Mouse (Mus musculus): ENCODE data around the gene Rapgef5. TPM values are rescaled to one million over a fixed set of nuclear protein-coding genes. Genes with fewer than 3 reads are reported as not detected.

Gene Rapgef5
- polyA plus RNA-seq, 1 experiment from 2014 or later, result 10.4 TPM

DNA sequence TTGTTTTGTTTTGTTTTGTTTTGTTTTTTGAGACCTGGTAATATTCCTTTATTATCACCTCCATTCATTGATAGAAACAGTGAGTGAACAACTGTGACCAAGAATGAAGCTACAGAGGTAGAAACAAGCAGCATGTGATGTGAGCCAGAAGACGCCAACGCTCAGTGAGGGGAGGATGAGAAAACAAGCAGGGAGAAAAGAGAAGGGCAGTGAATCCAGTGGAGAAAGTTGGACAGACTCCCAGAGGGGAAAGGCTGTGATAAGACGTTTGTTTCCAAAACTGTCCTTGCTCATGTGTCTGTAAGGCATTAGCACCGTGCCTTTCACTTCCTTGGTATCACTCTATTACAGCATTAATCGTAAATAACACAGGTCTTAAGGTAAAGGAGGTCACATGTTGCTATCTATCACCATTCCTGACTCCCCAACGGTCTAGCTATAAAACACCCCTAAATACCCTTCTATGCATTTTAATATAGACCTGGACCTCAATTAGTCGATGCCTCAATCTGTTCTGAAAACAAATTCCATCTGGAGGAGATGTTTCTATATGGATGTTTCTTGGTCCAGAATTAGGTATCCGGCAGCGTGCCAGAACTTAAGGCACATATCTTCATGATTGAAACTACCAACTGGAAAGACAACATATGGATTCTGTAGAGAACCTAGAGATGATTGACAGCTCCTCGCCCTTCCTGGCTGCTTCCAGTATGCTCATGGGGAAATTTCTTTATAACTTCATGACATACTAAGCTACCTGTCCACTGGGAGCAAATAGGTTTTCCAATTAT lies 153.5 kb downstream of the Rapgef5 start:
- no peaks in the 10 kb centered on the region for H3K4me1 ChIP-seq (ENCODE audit: control insufficient read depth, insufficient read depth, low read length)
- no peaks in the 10 kb centered on the region for H3K27me3 ChIP-seq (ENCODE audit: control insufficient read depth, insufficient read depth, low read length)
- whole genome bisulfite sequencing, result 89% methylated on average over 10 of the region's 10 CpGs
- H3K36me3 ChIP-seq (ENCODE audit: control insufficient read depth, insufficient read depth, low read length), result no peaks in the 10 kb centered on the region
- no peak overlapping the region for H3K9ac ChIP-seq (ENCODE audit: low read length)
- H3K27ac ChIP-seq (ENCODE audit: low read depth, low read length), result no peak overlapping the region
- no peaks in the 10 kb centered on the region for H3K9me3 ChIP-seq (ENCODE audit: control insufficient read depth, low read length)
- no peak overlapping the region for H3K4me2 ChIP-seq
- no peak overlapping the region for H3K4me3 ChIP-seq (ENCODE audit: low read depth, low read length)
- DNase-seq (ENCODE audit: low spot score, missing footprints), result no peak
- no peak for ATAC-seq (ENCODE audit: low FRiP score)

- H3K27me3 ChIP-seq (ENCODE audit: control insufficient read depth, insufficient read depth, low read length), result no peaks in the 10 kb centered on the region
- no peak overlapping the region for H3K27ac ChIP-seq (ENCODE audit: low read depth, low read length)
- no peaks in the 10 kb centered on the region for H3K36me3 ChIP-seq (ENCODE audit: control insufficient read depth, insufficient read depth, low read length)
- H3K9me3 ChIP-seq (ENCODE audit: control insufficient read depth, low read length), result no peaks in the 10 kb centered on the region
- ATAC-seq (ENCODE audit: low FRiP score), result no peak
- H3K4me1 ChIP-seq (ENCODE audit: control insufficient read depth, insufficient read depth, low read length), result no peaks in the 10 kb centered on the region
- H3K9ac ChIP-seq (ENCODE audit: low read length), result no peak overlapping the region
- no peak for DNase-seq (ENCODE audit: low spot score, missing footprints)
- WGBS, result 76% methylated on average over 2 of the region's 2 CpGs
- H3K4me3 ChIP-seq (ENCODE audit: low read depth, low read length), result no peak overlapping the region
- no peak overlapping the region for H3K4me2 ChIP-seq
Observed at GRCm38 (mm10) chr12:117673188-117673587, 156.9 kb downstream of the Rapgef5 start.

- H3K9me3 ChIP-seq (ENCODE audit: control insufficient read depth, low read length), result no peaks in the 10 kb centered on the region
- DNase-seq (ENCODE audit: low spot score, missing footprints) (no peak), ATAC-seq (ENCODE audit: low FRiP score) (no peak)
- no peak overlapping the region for H3K27ac ChIP-seq (ENCODE audit: low read depth, low read length)
- no peaks in the 10 kb centered on the region for H3K27me3 ChIP-seq (ENCODE audit: control insufficient read depth, insufficient read depth, low read length)
- 94% methylated on average over 2 of the region's 2 CpGs for WGBS
- no peaks in the 10 kb centered on the region for H3K36me3 ChIP-seq (ENCODE audit: control insufficient read depth, insufficient read depth, low read length)
- no peaks in the 10 kb centered on the region for H3K4me1 ChIP-seq (ENCODE audit: control insufficient read depth, insufficient read depth, low read length)
- no peak overlapping the region for H3K4me2 ChIP-seq
- H3K9ac ChIP-seq (ENCODE audit: low read length), result no peak overlapping the region
- H3K4me3 ChIP-seq (ENCODE audit: low read depth, low read length), result no peak overlapping the region
Observed at GRCm38 (mm10) chr12:117674511-117674910, 158.2 kb downstream of the Rapgef5 start.

DNA sequence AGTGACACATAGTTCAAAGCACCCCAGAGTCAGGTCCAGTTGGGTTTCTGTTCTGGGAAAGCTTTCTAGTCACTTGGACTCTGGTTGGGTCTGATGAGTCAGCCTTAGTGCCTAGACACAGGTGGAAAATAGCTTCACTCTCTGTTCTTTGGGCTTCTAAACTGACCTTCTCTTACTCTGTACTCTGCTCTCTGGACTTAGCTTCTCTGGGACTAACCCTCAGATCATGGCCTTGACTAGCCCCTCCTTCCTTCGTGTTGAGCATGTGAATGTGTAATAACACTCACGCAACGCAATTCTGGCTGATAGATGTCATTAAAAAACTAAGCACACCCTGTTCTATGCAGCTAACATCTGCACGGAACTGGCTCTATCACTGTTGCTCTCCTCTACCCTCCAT lies 160.0 kb downstream of the Rapgef5 start:
- no peak for DNase-seq (ENCODE audit: low spot score, missing footprints)
- H3K27ac ChIP-seq (ENCODE audit: low read depth, low read length), result no peak overlapping the region
- H3K27me3 ChIP-seq (ENCODE audit: control insufficient read depth, insufficient read depth, low read length), result no peaks in the 10 kb centered on the region
- ATAC-seq (ENCODE audit: low FRiP score), result no peak
- H3K4me3 ChIP-seq (ENCODE audit: low read depth, low read length), result no peak overlapping the region
- no peak overlapping the region for H3K4me2 ChIP-seq
- H3K9me3 ChIP-seq (ENCODE audit: control insufficient read depth, low read length), result no peaks in the 10 kb centered on the region
- H3K4me1 ChIP-seq (ENCODE audit: control insufficient read depth, insufficient read depth, low read length), result no peaks in the 10 kb centered on the region
- WGBS, result 91% methylated on average over 4 of the region's 4 CpGs
- no peak overlapping the region for H3K9ac ChIP-seq (ENCODE audit: low read length)
- no peaks in the 10 kb centered on the region for H3K36me3 ChIP-seq (ENCODE audit: control insufficient read depth, insufficient read depth, low read length)

- Histone ChIP-seq H3K9ac (ENCODE audit: low read length) (no peak overlapping the region), H3K4me2 (no peak overlapping the region), H3K36me3 (ENCODE audit: control insufficient read depth, insufficient read depth, low read length) (no peaks in the 10 kb centered on the region), H3K27me3 (ENCODE audit: control insufficient read depth, insufficient read depth, low read length) (no peaks in the 10 kb centered on the region), H3K4me3 (ENCODE audit: low read depth, low read length) (no peak overlapping the region), H3K4me1 (ENCODE audit: control insufficient read depth, insufficient read depth, low read length) (0 out of 2 replicates have a peak, but pooled peaks cover 1% of the 10 kb centered on the region), H3K9me3 (ENCODE audit: control insufficient read depth, low read length) (no peaks in the 10 kb centered on the region), H3K27ac (ENCODE audit: low read depth, low read length) (no peak overlapping the region)
- DNase-seq (ENCODE audit: low spot score, missing footprints) (no peak), ATAC-seq (ENCODE audit: low FRiP score) (no peak)
- 84% methylated on average over 3 of the region's 3 CpGs for WGBS
Observed at GRCm38 (mm10) chr12:117678916-117679315, 162.6 kb downstream of the Rapgef5 start.

- H3K9me3 ChIP-seq (ENCODE audit: control insufficient read depth, low read length), result no peaks in the 10 kb centered on the region
- no peaks in the 10 kb centered on the region for H3K36me3 ChIP-seq (ENCODE audit: control insufficient read depth, insufficient read depth, low read length)
- DNase-seq (ENCODE audit: low spot score, missing footprints) (no peak), ATAC-seq (ENCODE audit: low FRiP score) (no peak)
- no peak overlapping the region for H3K27ac ChIP-seq (ENCODE audit: low read depth, low read length)
- H3K4me3 ChIP-seq (ENCODE audit: low read depth, low read length), result no peak overlapping the region
- H3K27me3 ChIP-seq (ENCODE audit: control insufficient read depth, insufficient read depth, low read length), result no peaks in the 10 kb centered on the region
- no peak overlapping the region for H3K4me2 ChIP-seq
- H3K9ac ChIP-seq (ENCODE audit: low read length), result no peak overlapping the region
- 0 out of 2 replicates have a peak, but pooled peaks cover 10% of the 10 kb centered on the region for H3K4me1 ChIP-seq (ENCODE audit: control insufficient read depth, insufficient read depth, low read length)
- WGBS, result 87% methylated on average over 4 of the region's 4 CpGs
Observed at GRCm38 (mm10) chr12:117679795-117680194, 163.5 kb downstream of the Rapgef5 start.

DNA sequence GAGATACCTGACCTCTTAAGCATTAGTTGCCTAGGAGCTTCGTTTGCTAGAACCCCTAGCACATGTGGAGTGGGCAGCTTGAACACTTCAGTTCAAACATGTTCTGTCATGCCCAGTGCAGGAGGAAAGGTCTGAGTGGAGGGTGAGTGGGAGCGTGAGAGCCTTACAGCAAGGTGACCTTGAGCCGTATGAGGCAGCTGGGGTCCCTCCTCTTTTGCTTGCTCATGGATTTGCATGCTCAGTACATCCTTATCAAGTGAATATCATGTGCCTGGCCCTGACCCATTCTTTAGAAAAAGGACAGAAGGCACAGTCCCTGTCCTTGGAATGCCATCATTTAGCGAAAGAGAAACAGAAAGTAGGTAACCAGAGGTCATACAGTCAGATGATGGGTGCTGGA lies 165.0 kb downstream of the Rapgef5 start:
- H3K4me3 ChIP-seq (ENCODE audit: low read depth, low read length), result no peak overlapping the region
- H3K27me3 ChIP-seq (ENCODE audit: control insufficient read depth, insufficient read depth, low read length), result no peaks in the 10 kb centered on the region
- DNase-seq (ENCODE audit: low spot score, missing footprints) (no peak), ATAC-seq (ENCODE audit: low FRiP score) (no peak)
- H3K9me3 ChIP-seq (ENCODE audit: control insufficient read depth, low read length), result no peaks in the 10 kb centered on the region
- no peak overlapping the region for H3K9ac ChIP-seq (ENCODE audit: low read length)
- no peak overlapping the region for H3K4me2 ChIP-seq
- H3K4me1 ChIP-seq (ENCODE audit: control insufficient read depth, insufficient read depth, low read length), result 0 out of 2 replicates have a peak, but pooled peaks cover 11% of the 10 kb centered on the region
- 88% methylated on average over 4 of the region's 4 CpGs for WGBS
- H3K36me3 ChIP-seq (ENCODE audit: control insufficient read depth, insufficient read depth, low read length), result no peaks in the 10 kb centered on the region
- no peak overlapping the region for H3K27ac ChIP-seq (ENCODE audit: low read depth, low read length)

- H3K9ac ChIP-seq (ENCODE audit: low read length), result no peak overlapping the region
- no peaks in the 10 kb centered on the region for H3K36me3 ChIP-seq (ENCODE audit: control insufficient read depth, insufficient read depth, low read length)
- H3K4me3 ChIP-seq (ENCODE audit: low read depth, low read length), result no peak overlapping the region
- H3K9me3 ChIP-seq (ENCODE audit: control insufficient read depth, low read length), result no peaks in the 10 kb centered on the region
- WGBS, result 54% methylated on average over 2 of the region's 2 CpGs
- DNase-seq (ENCODE audit: low spot score, missing footprints) (no peak), ATAC-seq (ENCODE audit: low FRiP score) (no peak)
- peaks cover 11% of the 10 kb centered on the region; the same call in 1 of the 2 replicates for H3K4me1 ChIP-seq (ENCODE audit: control insufficient read depth, insufficient read depth, low read length)
- no peak overlapping the region for H3K27ac ChIP-seq (ENCODE audit: low read depth, low read length)
- H3K27me3 ChIP-seq (ENCODE audit: control insufficient read depth, insufficient read depth, low read length), result no peaks in the 10 kb centered on the region
- H3K4me2 ChIP-seq, result no peak overlapping the region
Observed at GRCm38 (mm10) chr12:117683377-117683776, 167.1 kb downstream of the Rapgef5 start.

- DNase-seq (ENCODE audit: low spot score, missing footprints) (no peak), ATAC-seq (ENCODE audit: low FRiP score) (no peak)
- Histone ChIP-seq H3K9me3 (ENCODE audit: control insufficient read depth, low read length) (no peaks in the 10 kb centered on the region), H3K27me3 (ENCODE audit: control insufficient read depth, insufficient read depth, low read length) (no peaks in the 10 kb centered on the region), H3K9ac (ENCODE audit: low read length) (no peak overlapping the region), H3K4me2 (no peak overlapping the region), H3K4me1 (ENCODE audit: control insufficient read depth, insufficient read depth, low read length) (peaks cover 11% of the 10 kb centered on the region; the same call in 1 of the 2 replicates), H3K4me3 (ENCODE audit: low read depth, low read length) (no peak overlapping the region), H3K27ac (ENCODE audit: low read depth, low read length) (no peak overlapping the region), H3K36me3 (ENCODE audit: control insufficient read depth, insufficient read depth, low read length) (no peaks in the 10 kb centered on the region)
- WGBS, result 7% methylated on average over 3 of the region's 3 CpGs
Observed at GRCm38 (mm10) chr12:117683984-117684383, 167.7 kb downstream of the Rapgef5 start.
